Mouse (Mus musculus) hindbrain, embryonic 10.5 days (tissue): ENCODE data around the gene Tbc1d16. TPM values are rescaled to one million over a fixed set of nuclear protein-coding genes. Genes with fewer than 3 reads are reported as not detected.
A peak's percentile ranks its signal among the peaks of the same experiment; 100 is the strongest.

Experiments used
- DNase-seq: peaks from one replicate; pipeline ENCODE4 v3.0.0-alpha.2; 2017; ENCODE audit warnings: low spot score
- H3K27ac ChIP-seq: fragments of 300-500 bp; sonication (generic); 2 replicates; pipeline ENCODE4 v1.5.1; 2016; ENCODE audit warnings: mild to moderate bottlenecking, moderate library complexity
- H3K27me3 ChIP-seq: fragments of 300-500 bp; sonication (generic); 2 replicates; pipeline ENCODE4 v1.6.1; 2016; ENCODE audit warnings: mild to moderate bottlenecking; ENCODE audit not compliant: poor library complexity, insufficient read depth, severe bottlenecking
- H3K36me3 ChIP-seq: fragments of 300-500 bp; sonication (generic); 2 replicates; pipeline ENCODE4 v1.6.1; 2016; ENCODE audit warnings: mild to moderate bottlenecking, moderate library complexity
- H3K4me1 ChIP-seq: fragments of 300-500 bp; sonication (generic); replicated peaks from 2 replicates; pipeline ENCODE4 v1.6.1; 2016; ENCODE audit warnings: mild to moderate bottlenecking
- H3K4me3 ChIP-seq: fragments of 300-500 bp; sonication (generic); 2 replicates; pipeline ENCODE4 v1.5.1; 2016; ENCODE audit warnings: mild to moderate bottlenecking, moderate library complexity
- H3K9me3 ChIP-seq: fragments of 300-500 bp; sonication (generic); 2 replicates; pipeline ENCODE4 v1.6.1; 2016; ENCODE audit warnings: mild to moderate bottlenecking, moderate library complexity
- WGBS: fragments of 180-500 bp; shearing (Covaris S2); methylation state at CpG from one replicate; pipeline ENCODE4 v1.1.7; 2016; 5-methylcytosine and 5-hydroxymethylcytosine counted together
- polyA plus RNA-seq: library from polyadenylated mRNA; unstranded; fragments of >200 nt; fragmentation: Nextera tagmentation; extraction: Ambion mirVana; gene quantifications from 2 replicates; pipeline ENCODE4 v1.2.1, GENCODE M21; 2016

Tbc1d16 gene
- polyA plus RNA-seq, 1 experiment from 2014 or later: 37.9 TPM

DNA sequence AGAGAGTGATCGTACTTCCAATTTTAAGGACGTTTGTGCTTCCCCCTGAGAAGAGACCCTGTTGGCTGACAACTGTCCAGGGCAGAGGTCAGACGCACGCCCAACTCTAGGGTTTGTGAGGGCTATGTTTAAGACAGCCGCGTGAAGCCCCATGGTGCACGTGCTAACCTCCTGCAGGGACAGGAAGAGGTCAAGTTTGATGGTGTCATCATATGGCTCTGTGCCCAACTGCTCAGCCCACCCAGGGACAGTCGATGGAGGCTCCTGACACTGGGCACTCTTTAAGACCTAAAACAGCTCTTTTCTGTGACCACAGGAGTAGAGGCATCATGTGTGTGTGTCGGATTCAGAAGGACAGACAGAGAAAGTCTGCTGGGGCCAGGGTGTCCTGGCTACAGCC, 90.1 kb downstream of the Tbc1d16 start:
- Histone ChIP-seq H3K27ac (no peak overlapping the region), H3K36me3 (0 out of 2 replicates have a peak, but pooled peaks cover 3% of the 10 kb centered on the region), H3K27me3 (peaks cover 23% of the 10 kb centered on the region), H3K9me3 (no peaks in the 10 kb centered on the region), H3K4me1 (peaks cover 50% of the 10 kb centered on the region), H3K4me3 (no peak overlapping the region)
- DNase-seq: no peak
- 77% methylated on average over 9 of the region's 9 CpGs for WGBS

DNA sequence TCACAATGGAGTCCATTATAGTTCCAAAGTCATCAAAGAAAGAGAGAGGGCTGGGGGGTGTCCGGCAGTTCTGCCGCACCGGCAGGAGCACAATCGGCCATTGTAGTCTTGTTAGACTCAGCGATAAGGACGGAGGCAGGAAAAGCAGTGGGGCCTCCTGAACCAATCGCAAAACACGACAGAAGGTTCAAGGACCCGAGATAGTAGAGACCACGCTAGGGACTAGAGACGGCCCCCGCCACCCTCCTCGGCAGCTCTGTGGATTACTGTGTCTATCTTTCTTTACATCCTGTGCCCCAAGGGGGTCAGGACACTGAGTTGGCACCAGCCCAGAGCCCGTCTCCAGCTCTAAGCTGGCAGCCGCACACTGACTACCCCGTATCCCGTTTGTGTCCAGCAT, 93.7 kb downstream of the Tbc1d16 start:
- WGBS: 41% methylated on average over 17 of the region's 17 CpGs
- Histone ChIP-seq H3K9me3 (no peaks in the 10 kb centered on the region), H3K36me3 (no peaks in the 10 kb centered on the region), H3K4me3 (0 out of 2 replicates have a peak overlapping the region, but pooled peaks have one; percentile 11), H3K27me3 (peaks cover 52% of the 10 kb centered on the region), H3K4me1 (peaks cover 51% of the 10 kb centered on the region), H3K27ac (peak overlapping the region; percentile 81)
- peak; percentile 33 for DNase-seq

DNA sequence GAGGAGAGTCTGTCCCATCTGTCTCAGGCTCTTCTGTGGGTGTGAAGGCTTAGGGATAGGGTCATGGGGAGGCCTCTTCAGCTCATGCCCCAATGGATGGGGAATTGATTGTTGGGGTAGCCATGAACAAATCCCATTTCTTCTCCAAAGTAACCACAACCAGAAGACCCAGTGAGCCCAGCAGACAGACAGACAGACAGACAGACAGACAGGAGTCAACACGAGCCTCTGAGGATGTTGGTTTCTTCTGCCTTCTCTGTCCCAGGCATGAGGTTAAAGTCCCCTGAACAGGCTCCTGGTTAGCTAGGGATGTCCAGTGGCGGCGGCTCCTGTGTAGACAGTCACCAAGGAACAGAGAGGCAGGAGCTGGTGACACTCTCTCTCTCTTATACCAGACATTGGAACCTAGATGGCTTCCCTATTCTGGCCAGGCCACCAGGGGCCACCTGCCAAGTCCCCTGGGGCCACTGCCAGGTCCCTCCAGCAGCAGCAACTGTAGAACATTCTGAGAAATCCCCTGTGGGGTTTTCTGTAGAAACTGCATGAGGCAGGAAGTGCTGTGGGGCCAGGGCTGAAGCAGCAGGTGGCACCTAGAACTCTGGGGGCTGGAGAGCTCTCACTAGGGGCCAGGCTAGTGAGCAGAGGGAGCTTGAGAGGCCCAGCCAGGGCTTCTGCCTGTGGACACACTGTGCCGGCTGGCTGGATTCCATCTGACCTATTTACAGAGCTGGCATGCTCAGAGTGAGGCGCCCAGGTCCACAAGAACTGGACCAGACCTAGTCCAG, 94.7 kb downstream of the Tbc1d16 start:
- peak overlapping the region; percentile 81 for H3K27ac ChIP-seq
- WGBS: 77% methylated on average over 5 of the region's 5 CpGs
- no peak for DNase-seq
- no peak overlapping the region for H3K4me3 ChIP-seq
- no peaks in the 10 kb centered on the region for H3K9me3 ChIP-seq
- H3K4me1 ChIP-seq: peaks cover 55% of the 10 kb centered on the region
- no peaks in the 10 kb centered on the region for H3K36me3 ChIP-seq
- peaks cover 59% of the 10 kb centered on the region for H3K27me3 ChIP-seq

DNA sequence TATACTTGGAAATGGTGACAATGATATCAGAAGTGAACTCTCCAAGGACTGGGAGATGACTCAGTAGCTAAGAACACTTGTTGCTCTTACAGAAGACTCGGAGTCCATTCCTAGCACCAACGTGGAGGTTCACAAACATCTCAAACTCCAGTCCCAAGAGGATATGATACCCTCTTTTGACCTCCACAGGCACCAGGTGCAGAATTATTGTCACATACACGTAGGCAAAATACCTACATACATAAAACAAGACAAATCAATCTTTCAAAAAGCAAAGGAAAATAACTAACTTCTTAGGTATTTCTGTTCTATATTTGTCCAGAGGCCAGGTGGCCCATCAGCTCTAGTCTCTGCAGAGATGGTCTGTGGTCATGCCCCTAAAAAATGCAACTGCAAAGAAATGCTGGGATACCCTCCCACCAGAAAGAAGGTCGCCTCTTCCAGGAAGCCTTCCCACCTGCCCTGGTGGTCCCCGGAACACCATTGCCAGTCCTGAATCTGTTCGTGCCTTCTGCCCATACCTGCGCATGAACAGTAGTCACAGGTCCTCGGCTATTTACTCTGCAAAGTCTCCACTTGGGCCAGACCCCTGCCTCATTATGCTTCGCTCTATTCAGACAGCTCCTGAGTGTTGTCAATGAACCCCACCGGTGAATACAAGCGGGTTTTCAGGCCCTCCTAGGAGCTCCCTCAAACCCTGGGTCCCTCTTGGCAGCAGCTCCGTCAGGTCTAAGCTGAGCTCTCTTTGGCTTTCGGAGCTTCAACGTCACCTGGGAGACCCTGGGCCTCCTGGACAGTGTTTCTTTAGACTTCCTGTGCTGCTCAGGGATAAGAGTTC, 95.9 kb downstream of the Tbc1d16 start:
- WGBS: 79% methylated on average over 14 of the region's 14 CpGs
- Histone ChIP-seq H3K36me3 (no peaks in the 10 kb centered on the region), H3K27ac (no peak overlapping the region), H3K4me3 (no peak overlapping the region), H3K4me1 (peaks cover 58% of the 10 kb centered on the region), H3K9me3 (no peaks in the 10 kb centered on the region), H3K27me3 (peaks cover 65% of the 10 kb centered on the region)
- no peak for DNase-seq

DNA sequence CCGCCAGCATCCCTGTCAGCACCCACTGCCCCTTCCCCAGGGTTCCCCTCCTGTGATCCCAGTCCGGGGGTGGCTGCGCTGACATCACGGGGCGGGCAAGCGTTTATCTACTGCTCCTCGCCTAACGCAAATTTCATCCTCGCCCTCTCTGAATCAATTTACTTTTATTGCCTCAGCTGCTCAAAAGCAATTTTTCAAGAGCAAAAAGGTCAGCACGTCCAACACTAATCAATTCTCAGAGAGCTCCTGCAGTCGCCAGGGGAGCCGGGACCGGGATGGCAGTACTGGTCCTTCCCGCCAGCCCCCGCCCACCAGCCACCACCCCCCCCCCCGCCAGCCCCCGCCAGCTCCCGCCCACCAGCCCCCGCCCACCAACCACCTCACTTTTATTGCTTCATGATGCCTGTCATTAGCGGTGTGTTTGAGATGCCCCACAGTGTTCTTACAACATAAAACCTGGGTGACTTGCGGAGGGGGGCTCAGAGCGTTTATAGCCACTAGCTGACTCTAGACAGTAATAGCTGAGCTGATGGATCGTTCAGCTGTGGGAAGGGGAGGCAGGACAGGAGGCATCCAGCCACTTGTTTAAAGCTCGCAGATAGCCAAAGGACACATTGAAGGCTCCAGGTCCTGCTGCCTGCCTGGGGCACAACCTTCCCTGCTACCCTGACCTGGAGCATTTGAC, 98.1 kb downstream of the Tbc1d16 start:
- Histone ChIP-seq H3K27ac (peak overlapping the region; percentile 25; the same call in 1 of the 2 replicates), H3K4me3 (peak overlapping the region; percentile 28), H3K9me3 (no peaks in the 10 kb centered on the region), H3K27me3 (peaks cover 70% of the 10 kb centered on the region), H3K4me1 (peaks cover 72% of the 10 kb centered on the region), H3K36me3 (no peaks in the 10 kb centered on the region)
- DNase-seq: no peak
- WGBS: 21% methylated on average over 24 of the region's 24 CpGs

DNA sequence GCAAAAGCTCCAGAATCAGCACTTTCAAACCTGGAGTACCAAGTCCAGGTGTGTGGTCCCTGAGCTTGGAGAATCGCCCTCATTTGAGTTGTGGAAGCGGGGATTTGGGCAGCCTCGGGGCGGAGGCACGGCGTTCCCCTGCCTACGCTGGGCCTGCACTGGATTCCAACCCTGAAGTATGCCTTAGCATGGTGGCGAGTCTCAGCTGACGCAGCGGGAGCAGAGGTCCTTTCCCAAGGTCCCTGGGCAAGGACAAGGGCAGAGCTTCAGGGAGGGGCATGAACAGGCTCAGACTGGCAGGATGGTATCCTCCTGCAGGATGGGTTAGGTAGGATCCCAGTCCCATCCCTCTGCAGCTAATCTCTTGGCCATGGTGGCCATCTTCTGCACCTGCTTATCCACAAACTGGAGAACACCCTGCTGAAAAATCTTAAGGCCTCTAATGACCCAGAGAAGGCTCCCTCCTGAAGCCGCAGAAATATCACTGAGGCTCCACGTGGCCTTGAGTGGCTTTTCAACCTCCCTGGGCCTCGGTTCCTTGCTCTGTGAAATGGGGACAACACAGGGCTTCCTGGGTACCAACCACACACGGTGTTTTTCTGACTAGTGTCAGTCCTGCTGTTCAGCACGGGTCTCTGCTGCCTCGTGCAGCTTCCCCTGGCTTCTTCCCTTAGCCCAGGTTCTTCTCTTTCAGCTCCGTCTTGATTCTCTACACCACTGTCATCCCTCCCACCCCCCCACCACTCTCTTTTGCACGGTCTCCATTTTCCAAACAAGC, 98.8 kb downstream of the Tbc1d16 start:
- Histone ChIP-seq H3K4me1 (peaks cover 69% of the 10 kb centered on the region), H3K27ac (peak overlapping the region; percentile 46; the same call in 1 of the 2 replicates), H3K27me3 (peaks cover 75% of the 10 kb centered on the region), H3K9me3 (no peaks in the 10 kb centered on the region), H3K36me3 (no peaks in the 10 kb centered on the region), H3K4me3 (peak overlapping the region; percentile 28)
- 50% methylated on average over 18 of the region's 18 CpGs for WGBS
- no peak for DNase-seq

DNA sequence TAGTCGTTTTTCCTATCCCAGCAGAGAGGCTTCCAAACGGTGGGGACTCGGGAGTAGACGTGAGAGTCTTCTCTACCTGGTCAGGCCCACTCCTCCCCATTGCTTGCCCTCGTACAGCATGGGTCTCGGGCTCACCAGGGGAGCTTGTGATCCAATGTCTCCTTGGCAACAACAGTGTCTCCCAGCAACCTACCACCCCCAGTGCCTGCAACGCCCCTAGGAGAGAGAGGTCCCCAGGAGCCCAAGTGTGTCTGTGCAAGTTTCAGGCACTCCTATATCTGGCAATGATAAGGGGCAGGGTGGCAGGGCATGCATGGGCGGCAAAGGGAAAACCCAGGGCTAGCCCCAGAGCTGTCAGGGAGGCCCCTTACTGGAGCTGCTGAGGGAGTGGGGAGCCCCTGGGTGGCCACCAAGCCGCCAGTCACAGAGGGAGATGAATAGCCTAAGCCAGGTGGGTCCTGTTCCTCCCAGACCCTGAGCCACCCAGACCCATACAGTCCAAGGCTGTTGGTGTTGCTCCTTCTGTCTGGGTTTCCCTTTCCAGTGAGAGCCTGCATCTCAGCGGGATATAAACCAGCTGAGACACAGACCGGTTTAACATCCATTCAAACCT, 99.5 kb downstream of the Tbc1d16 start:
- Histone ChIP-seq H3K36me3 (no peaks in the 10 kb centered on the region), H3K4me3 (no peak overlapping the region), H3K4me1 (peaks cover 62% of the 10 kb centered on the region), H3K9me3 (no peaks in the 10 kb centered on the region), H3K27me3 (peaks cover 77% of the 10 kb centered on the region), H3K27ac (0 out of 2 replicates have a peak overlapping the region, but pooled peaks have one; percentile 51)
- whole genome bisulfite sequencing: 46% methylated on average over 11 of the region's 11 CpGs
- no peak for DNase-seq

DNA sequence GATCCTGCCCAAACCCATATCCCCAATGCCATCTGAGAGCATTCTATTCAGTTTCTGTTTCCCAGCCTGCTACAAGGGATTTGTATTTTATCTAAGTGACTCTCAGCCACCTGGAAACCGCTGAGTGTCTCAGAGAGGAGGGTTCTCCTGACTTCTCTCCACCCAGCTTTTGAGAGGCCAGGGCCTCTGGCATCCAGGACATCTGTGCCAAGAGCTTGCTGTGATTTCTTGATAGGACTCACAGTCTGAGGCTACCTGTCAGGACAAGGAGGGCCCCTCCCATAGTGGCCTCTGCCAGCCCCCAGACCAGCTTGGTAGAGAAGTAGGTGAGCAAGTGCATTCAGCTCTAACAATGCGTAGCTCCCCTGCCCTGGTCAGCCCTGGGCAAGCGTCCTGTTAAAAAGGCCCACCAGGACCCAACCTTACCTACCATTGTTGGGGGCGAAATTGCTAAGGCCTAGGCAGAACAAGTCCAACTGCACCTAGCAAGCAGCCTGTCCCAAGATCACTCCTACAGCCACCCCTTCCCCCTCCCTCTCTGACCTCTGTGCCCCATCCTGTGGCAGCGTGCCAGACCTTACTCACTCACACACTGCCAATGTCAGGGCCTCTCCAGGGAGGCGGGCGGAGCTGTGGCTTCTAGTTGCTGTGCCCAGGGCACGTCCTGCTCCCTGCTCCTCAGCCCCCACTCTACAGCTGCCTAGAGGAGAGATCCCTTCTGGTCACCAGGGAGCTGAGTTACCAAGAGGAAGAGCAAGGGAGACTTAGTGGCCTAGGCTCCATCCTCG, 100.4 kb downstream of the Tbc1d16 start:
- H3K27ac ChIP-seq: peak overlapping the region; percentile 51; the same call in 1 of the 2 replicates
- WGBS: 73% methylated on average over 9 of the region's 9 CpGs

DNA sequence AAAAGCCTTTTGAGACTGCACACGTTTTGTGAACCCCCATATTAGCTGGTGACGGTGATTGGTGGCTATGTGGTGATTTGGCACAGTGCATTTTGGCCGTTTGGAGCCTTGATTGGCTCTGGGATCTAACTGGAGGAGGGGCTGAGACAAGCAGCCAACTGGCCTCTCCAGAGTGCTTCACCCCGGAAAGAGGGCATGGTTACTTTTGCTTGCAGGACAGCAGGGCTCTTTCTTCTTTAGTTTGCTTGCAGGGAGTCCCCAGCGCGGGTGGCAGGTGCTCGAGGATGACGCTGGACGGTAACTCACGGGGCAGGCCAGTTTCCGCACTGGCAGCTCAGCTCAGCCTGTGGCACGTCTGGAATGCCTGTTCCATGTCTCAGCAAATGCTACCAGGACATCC, 101.2 kb downstream of the Tbc1d16 start:
- H3K27ac ChIP-seq: peak overlapping the region; percentile 51
- peaks cover 63% of the 10 kb centered on the region for H3K4me1 ChIP-seq
- no peaks in the 10 kb centered on the region for H3K9me3 ChIP-seq
- DNase-seq: no peak
- peaks cover 71% of the 10 kb centered on the region for H3K27me3 ChIP-seq
- WGBS: 42% methylated on average over 12 of the region's 12 CpGs
- no peaks in the 10 kb centered on the region for H3K36me3 ChIP-seq
- no peak overlapping the region for H3K4me3 ChIP-seq

More for the DNA sequence above, 100.4 kb downstream of the Tbc1d16 start:
- Histone ChIP-seq H3K4me1 (peaks cover 60% of the 10 kb centered on the region), H3K27me3 (peaks cover 76% of the 10 kb centered on the region), H3K36me3 (no peaks in the 10 kb centered on the region), H3K4me3 (no peak overlapping the region), H3K9me3 (no peaks in the 10 kb centered on the region)
- DNase-seq: no peak

DNA sequence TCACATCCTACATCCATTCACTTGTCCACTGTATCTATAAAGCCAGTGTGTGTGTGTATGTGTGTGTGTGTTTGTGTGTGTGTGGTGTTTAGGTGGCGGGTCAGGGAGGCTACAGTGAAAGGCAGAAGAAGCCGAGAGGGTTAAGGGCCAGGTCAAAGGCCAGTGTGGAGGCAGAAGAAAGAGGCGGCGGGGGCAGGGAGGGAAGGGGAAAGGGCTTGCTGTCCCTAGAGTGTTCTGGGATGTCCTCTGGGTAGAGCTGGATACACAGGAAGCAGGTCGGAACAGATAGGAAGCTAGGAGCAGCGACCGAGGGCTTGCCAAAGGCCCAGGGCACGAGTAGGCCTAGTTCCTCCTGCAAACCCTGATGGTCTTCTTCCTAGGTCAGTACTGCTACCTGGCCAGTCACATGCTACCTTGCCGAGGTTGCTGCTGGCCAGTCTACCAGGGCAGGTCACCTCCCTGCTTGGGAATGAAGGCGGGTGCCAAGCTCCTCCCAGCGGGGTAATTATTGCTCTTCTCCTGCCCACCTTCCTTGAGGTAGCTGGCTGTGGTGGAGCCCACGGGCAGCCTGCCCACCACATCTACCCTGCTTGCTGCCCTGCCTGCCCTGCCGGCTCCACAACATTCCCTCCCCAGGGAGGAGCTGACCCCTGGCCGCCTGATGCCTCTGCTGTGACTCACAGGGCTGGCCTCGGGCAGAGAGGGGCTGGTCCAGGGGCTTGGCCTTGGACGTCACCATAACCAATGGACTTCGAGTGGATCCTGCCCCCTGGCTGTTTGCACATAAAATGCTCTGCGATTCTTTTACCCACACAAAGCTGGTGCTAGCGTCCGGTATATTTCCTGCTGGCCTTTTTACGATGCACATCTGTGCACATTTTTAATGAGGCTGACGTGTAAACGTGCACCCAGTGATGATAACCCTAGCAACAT, 102.1 kb downstream of the Tbc1d16 start:
- no peaks in the 10 kb centered on the region for H3K9me3 ChIP-seq
- no peaks in the 10 kb centered on the region for H3K36me3 ChIP-seq
- 37% methylated on average over 23 of the region's 23 CpGs for WGBS
- DNase-seq: peak; percentile 72
- H3K27ac ChIP-seq: peak overlapping the region; percentile 66
- H3K4me3 ChIP-seq: peak overlapping the region; percentile 27; the same call in 1 of the 2 replicates
- peaks cover 63% of the 10 kb centered on the region for H3K4me1 ChIP-seq
- peaks cover 66% of the 10 kb centered on the region for H3K27me3 ChIP-seq
